Mouse (Mus musculus): ENCODE data around the gene Scgb2b17. TPM values are rescaled to one million over a fixed set of nuclear protein-coding genes. Genes with fewer than 3 reads are reported as not detected.
"Not testable (repeated sequence)": the region's sequence is repeated elsewhere in the genome, so short reads cannot be mapped to it uniquely, and the experiment has no call there.

Scgb2b17 gene
- not detected in 2 replicates for polyA plus RNA-seq (2016; fragmentation: Nextera tagmentation; extraction: Ambion mirVana)

DNA sequence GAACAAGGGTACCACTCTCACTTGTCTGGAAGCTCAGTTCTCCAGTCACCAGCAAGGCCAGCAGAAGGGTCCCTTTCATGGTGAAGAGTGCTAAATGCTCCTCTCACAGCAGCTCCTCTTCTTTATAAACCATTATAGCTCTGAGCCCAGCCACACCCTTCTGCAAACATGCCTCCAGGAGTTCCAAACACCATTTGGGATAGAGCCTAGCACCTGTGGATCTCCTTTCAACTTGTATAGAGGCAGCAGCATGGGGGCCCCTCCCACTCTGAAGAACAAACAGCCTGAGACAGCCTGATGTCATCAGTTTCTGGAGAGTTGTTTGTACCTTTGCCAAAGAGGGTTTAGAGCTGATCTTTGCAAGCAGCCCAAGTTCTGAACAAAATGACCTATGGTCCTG, at the start of gene Scgb2b17:
TSS of gene Scgb2b17 (minus strand) at position 101 of the 400 bp plus-strand sequence.
- not testable (repeated sequence) for H3K27ac ChIP-seq; H3K4me3 ChIP-seq; H3K36me3 ChIP-seq; H3K9me3 ChIP-seq; DNase-seq (ENCODE audit: low spot score); H3K27me3 ChIP-seq (ENCODE audit: insufficient read depth, poor library complexity, severe bottlenecking); H3K4me1 ChIP-seq

DNA sequence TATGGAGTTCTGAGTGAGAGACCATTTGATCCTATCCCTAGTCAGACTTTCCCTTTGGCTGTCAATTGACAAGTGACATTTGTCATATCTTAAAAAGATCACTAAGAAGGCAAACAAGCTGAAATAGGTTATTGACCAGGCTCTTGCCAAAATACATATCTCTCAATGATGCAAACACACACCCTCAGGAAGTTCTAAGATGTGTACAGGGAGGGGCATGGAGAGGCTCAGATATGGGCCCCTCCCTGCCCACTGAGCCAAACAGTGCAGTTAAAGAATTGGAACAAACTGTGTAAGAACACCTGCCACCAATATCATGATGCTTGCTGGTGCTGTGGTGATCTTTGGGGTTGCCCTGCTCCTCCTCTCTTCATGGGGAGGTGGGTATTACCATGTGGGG, 6.8 kb upstream of the Scgb2b17 start, which contains the start of gene Scgb1b17:
TSS of gene Scgb1b17 (plus strand) at position 301 of the 400 bp plus-strand sequence.
- H3K36me3 ChIP-seq; H3K4me1 ChIP-seq; H3K4me3 ChIP-seq; DNase-seq (ENCODE audit: low spot score); H3K27ac ChIP-seq; H3K27me3 ChIP-seq (ENCODE audit: insufficient read depth, poor library complexity, severe bottlenecking); H3K9me3 ChIP-seq: not testable (repeated sequence)

Other genes starting within 250 kb of the Scgb2b17 start
- gene Scgb2b15, start 226.9 kb downstream of the Scgb2b17 start, polyA plus RNA-seq (2016; fragmentation: Nextera tagmentation; extraction: Ambion mirVana) = not detected in 2 replicates
- gene Scgb1b15, start 220.0 kb downstream of the Scgb2b17 start, polyA plus RNA-seq (2016; fragmentation: Nextera tagmentation; extraction: Ambion mirVana) = not detected in 2 replicates
- not detected in 2 replicates for gene Scgb1b17, start 6.9 kb upstream of the Scgb2b17 start, polyA plus RNA-seq (2016; fragmentation: Nextera tagmentation; extraction: Ambion mirVana)
- not detected in 2 replicates for gene Scgb2b18, start 117.3 kb upstream of the Scgb2b17 start, polyA plus RNA-seq (2016; fragmentation: Nextera tagmentation; extraction: Ambion mirVana)
- not detected in 2 replicates for gene Scgb1b18, start 129.0 kb upstream of the Scgb2b17 start, polyA plus RNA-seq (2016; fragmentation: Nextera tagmentation; extraction: Ambion mirVana)
- gene Scgb2b19, start 223.8 kb upstream of the Scgb2b17 start, polyA plus RNA-seq (2016; fragmentation: Nextera tagmentation; extraction: Ambion mirVana) = not detected in 2 replicates
- gene Scgb1b19, start 230.7 kb upstream of the Scgb2b17 start, polyA plus RNA-seq (2016; fragmentation: Nextera tagmentation; extraction: Ambion mirVana) = not detected in 2 replicates

All from heart, embryonic 10.5 days (tissue).